Mouse (Mus musculus): Measurements from ENCODE around the gene Nagk. TPM values are rescaled to one million over a fixed set of nuclear protein-coding genes. Genes with fewer than 3 reads are reported as not detected.

Nagk gene
- polyA plus RNA-seq (2012; rRNA removed): 22.2 and 23.6 TPM in 2 replicates

DNA sequence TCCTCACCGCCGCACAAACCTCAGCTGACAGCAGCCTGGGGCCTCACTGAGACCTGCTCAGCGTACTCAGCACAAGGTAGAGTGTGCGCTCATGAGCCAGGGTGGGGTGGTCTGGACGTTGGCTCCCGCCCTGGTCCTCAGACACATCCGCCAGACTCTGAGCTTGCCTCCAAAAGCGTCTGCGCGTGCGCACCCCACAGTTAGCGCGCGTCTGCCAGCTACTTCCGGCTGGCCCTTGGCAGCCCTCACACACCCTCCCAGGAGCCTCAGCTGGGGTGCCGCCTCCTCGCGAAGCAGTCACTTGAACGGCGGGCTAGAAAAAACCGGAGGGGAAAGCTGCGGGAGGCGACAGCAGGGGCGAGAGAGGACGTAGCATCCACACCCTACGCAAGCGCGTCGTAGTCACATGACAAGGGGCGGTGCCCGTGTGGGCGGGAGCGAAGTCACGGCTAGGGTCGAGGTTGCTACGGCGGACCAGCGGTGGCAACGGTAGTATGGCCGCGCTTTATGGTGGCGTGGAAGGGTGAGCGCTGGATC is at the start of gene Nagk:
Gene Nagk (plus strand): TSS at position 223 of the 537 bp plus-strand sequence.
- Histone ChIP-seq H3K27ac (ENCODE audit: insufficient read depth, low read length) (peak within 1 kb of the TSS; percentile 85), H3K27me3 (ENCODE audit: control insufficient read depth, insufficient read depth, low read length) (no peaks in the 10 kb centered on the region), H3K4me1 (ENCODE audit: control insufficient read depth, insufficient read depth, low read length) (peaks cover 5% of the 10 kb centered on the region; the same call in 1 of the 2 replicates), H3K4me3 (replicated peaks; ENCODE audit: insufficient read depth, low read depth, low read length) (peak within 1 kb of the TSS; percentile 89)
- TF ChIP-seq CTCF (IDR thresholded peaks at IDR 0.05; ENCODE audit: borderline replicate concordance, insufficient read depth, low read depth, low read length) (no peak), POLR2A (IDR thresholded peaks at IDR 0.05; ENCODE audit: borderline replicate concordance, insufficient read depth, low read length) (peak; percentile 84)
- DNase-seq: peak; percentile 87 to 95
- under 1% methylated on average over 43 of the region's 43 CpGs for WGBS

GRCm38 (mm10) chr6:83745466-83745865 is 49.3 kb upstream of the Nagk start:
- no peak for DNase-seq
- TF ChIP-seq CTCF (IDR thresholded peaks at IDR 0.05; ENCODE audit: borderline replicate concordance, insufficient read depth, low read depth, low read length) (no peak), POLR2A (IDR thresholded peaks at IDR 0.05; ENCODE audit: borderline replicate concordance, insufficient read depth, low read length) (no peak)
- Histone ChIP-seq H3K27ac (ENCODE audit: insufficient read depth, low read length) (no peak overlapping the region), H3K4me1 (ENCODE audit: control insufficient read depth, insufficient read depth, low read length) (no peaks in the 10 kb centered on the region), H3K4me3 (replicated peaks; ENCODE audit: insufficient read depth, low read depth, low read length) (no peak overlapping the region), H3K27me3 (ENCODE audit: control insufficient read depth, insufficient read depth, low read length) (no peaks in the 10 kb centered on the region)
- 50% methylated on average over 2 of the region's 2 CpGs for WGBS

- TF ChIP-seq CTCF (IDR thresholded peaks at IDR 0.05; ENCODE audit: borderline replicate concordance, insufficient read depth, low read depth, low read length): no peak
- no peak for TF ChIP-seq POLR2A (IDR thresholded peaks at IDR 0.05; ENCODE audit: borderline replicate concordance, insufficient read depth, low read length)
- WGBS: 53% methylated on average over 3 of the region's 3 CpGs
- Histone ChIP-seq H3K27me3 (ENCODE audit: control insufficient read depth, insufficient read depth, low read length) (no peaks in the 10 kb centered on the region), H3K4me1 (ENCODE audit: control insufficient read depth, insufficient read depth, low read length) (no peaks in the 10 kb centered on the region), H3K27ac (ENCODE audit: insufficient read depth, low read length) (no peak overlapping the region), H3K4me3 (replicated peaks; ENCODE audit: insufficient read depth, low read depth, low read length) (no peak overlapping the region)
- no peak for DNase-seq
Observed at GRCm38 (mm10) chr6:83749286-83749685, 45.5 kb upstream of the Nagk start.

GRCm38 (mm10) chr6:83750171-83750684 is 44.6 kb upstream of the Nagk start:
- Histone ChIP-seq H3K27ac (ENCODE audit: insufficient read depth, low read length) (no peak overlapping the region), H3K27me3 (ENCODE audit: control insufficient read depth, insufficient read depth, low read length) (no peaks in the 10 kb centered on the region), H3K4me1 (ENCODE audit: control insufficient read depth, insufficient read depth, low read length) (no peaks in the 10 kb centered on the region), H3K4me3 (replicated peaks; ENCODE audit: insufficient read depth, low read depth, low read length) (no peak overlapping the region)
- peak; percentile 15 to 45 for DNase-seq
- 11% methylated on average over 11 of the region's 11 CpGs for WGBS
- peak; percentile 77 for TF ChIP-seq CTCF (IDR thresholded peaks at IDR 0.05; ENCODE audit: borderline replicate concordance, insufficient read depth, low read depth, low read length)
- TF ChIP-seq POLR2A (IDR thresholded peaks at IDR 0.05; ENCODE audit: borderline replicate concordance, insufficient read depth, low read length): no peak

DNA sequence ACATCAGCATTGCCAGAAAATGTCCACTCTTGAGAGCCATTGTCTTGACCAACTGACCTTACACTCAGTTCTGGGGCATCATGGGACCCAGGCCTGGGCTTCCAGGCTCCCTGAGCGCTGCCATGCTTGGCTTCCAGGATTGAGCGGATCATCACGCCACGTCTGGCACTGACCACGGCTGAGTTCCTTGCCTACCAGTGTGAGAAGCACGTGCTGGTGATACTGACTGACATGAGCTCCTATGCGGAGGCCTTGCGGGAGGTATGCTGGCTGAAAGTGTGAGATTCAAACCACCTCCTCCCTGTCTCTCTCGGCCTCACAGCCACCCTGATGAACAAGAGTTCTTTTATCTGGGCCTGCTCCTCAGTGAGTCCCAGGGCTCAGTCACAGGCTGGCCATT is 38.7 kb upstream of the Nagk start:
- 68% methylated on average over 9 of the region's 9 CpGs for WGBS
- no peaks in the 10 kb centered on the region for H3K27me3 ChIP-seq (ENCODE audit: control insufficient read depth, insufficient read depth, low read length)
- no peak overlapping the region for H3K4me3 ChIP-seq (replicated peaks; ENCODE audit: insufficient read depth, low read depth, low read length)
- DNase-seq: no peak
- no peaks in the 10 kb centered on the region for H3K4me1 ChIP-seq (ENCODE audit: control insufficient read depth, insufficient read depth, low read length)
- TF ChIP-seq CTCF (IDR thresholded peaks at IDR 0.05; ENCODE audit: borderline replicate concordance, insufficient read depth, low read depth, low read length): no peak
- TF ChIP-seq POLR2A (IDR thresholded peaks at IDR 0.05; ENCODE audit: borderline replicate concordance, insufficient read depth, low read length): no peak
- H3K27ac ChIP-seq (ENCODE audit: insufficient read depth, low read length): no peak overlapping the region

DNA sequence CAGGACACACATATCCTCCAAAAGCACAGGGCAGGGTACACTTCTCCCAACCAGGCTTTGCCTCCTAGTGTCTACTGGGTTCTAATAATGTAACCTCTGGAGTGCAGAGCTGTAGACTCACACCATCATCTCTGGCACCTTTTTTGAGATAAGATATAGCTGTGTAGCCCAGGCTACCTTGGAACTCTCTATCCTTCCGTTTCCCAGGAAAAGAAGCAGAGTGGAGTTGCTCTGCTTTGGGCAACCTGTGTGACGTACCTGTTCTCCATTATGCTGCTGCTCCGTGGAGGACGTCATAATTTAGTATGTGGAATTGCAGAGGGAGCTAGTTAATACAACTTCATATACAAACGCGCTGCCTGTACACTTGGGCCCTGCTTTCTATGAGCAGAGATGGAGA is 32.4 kb upstream of the Nagk start, which contains the start of gene Ankrd53:
Gene Ankrd53 (plus strand): TSS at position 301 of the 400 bp plus-strand sequence.
- no peak within 1 kb of the TSS for H3K4me3 ChIP-seq (replicated peaks; ENCODE audit: insufficient read depth, low read depth, low read length)
- no peak within 1 kb of the TSS for H3K27ac ChIP-seq (ENCODE audit: insufficient read depth, low read length)
- whole genome bisulfite sequencing: 63% methylated on average over 6 of the region's 6 CpGs
- no peaks in the 10 kb centered on the region for H3K4me1 ChIP-seq (ENCODE audit: control insufficient read depth, insufficient read depth, low read length)
- no peak for TF ChIP-seq CTCF (IDR thresholded peaks at IDR 0.05; ENCODE audit: borderline replicate concordance, insufficient read depth, low read depth, low read length)
- no peak for TF ChIP-seq POLR2A (IDR thresholded peaks at IDR 0.05; ENCODE audit: borderline replicate concordance, insufficient read depth, low read length)
- H3K27me3 ChIP-seq (ENCODE audit: control insufficient read depth, insufficient read depth, low read length): no peaks in the 10 kb centered on the region
- DNase-seq: no peak

DNA sequence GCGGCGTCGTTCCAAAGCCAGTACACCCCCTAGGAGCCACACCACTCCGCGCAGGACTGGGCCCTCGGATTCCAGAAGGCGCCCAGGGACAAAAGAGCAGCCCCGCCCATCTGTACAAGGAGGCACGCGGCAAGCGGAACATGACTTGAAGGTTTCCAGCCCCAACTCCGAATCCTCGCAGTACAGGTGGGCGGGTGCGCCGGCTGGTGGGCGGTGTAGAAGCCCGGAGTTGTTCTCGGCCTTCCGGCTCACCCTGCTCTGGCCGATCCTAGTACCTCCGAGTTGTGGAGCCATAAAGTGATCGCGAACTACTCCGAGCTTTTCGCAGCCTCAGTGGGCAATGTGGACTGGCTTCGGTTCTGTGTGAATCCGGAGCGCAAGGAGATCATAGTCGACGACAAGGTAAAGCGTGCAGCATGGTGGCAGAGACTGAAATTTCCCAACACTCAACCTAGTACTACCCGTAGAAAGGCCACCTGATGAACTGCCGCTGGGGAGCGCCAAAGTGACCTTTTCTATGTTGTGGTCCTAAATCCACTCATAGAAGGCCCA is 31.8 kb upstream of the Nagk start:
- no peak for DNase-seq
- no peak overlapping the region for H3K27ac ChIP-seq (ENCODE audit: insufficient read depth, low read length)
- no peaks in the 10 kb centered on the region for H3K27me3 ChIP-seq (ENCODE audit: control insufficient read depth, insufficient read depth, low read length)
- H3K4me1 ChIP-seq (ENCODE audit: control insufficient read depth, insufficient read depth, low read length): no peaks in the 10 kb centered on the region
- no peak overlapping the region for H3K4me3 ChIP-seq (replicated peaks; ENCODE audit: insufficient read depth, low read depth, low read length)
- TF ChIP-seq CTCF (IDR thresholded peaks at IDR 0.05; ENCODE audit: borderline replicate concordance, insufficient read depth, low read depth, low read length) (no peak), POLR2A (IDR thresholded peaks at IDR 0.05; ENCODE audit: borderline replicate concordance, insufficient read depth, low read length) (no peak)
- 22% methylated on average over 35 of the region's 35 CpGs for WGBS

DNA sequence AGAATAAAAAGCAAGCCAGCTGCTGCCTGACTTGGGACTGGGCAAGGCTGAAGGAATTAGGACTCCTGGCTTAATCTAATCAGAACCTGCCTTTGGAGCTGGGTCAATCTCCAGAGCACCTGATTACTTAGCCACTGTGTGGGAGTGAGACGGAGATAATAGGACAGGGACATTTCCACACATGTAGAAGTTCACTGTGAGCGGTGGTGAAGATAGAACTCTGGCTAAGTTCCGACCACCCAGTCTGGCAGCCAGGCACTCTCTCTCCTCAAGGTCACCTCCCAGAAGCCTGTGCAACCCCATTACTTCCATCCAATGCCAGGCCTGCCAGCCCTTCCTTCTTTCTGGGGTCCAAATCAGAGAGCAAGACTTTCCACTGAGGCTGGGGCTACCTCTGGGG is 27.8 kb upstream of the Nagk start:
- no peak overlapping the region for H3K4me3 ChIP-seq (replicated peaks; ENCODE audit: insufficient read depth, low read depth, low read length)
- DNase-seq: no peak
- no peaks in the 10 kb centered on the region for H3K27me3 ChIP-seq (ENCODE audit: control insufficient read depth, insufficient read depth, low read length)
- no peak for TF ChIP-seq CTCF (IDR thresholded peaks at IDR 0.05; ENCODE audit: borderline replicate concordance, insufficient read depth, low read depth, low read length)
- H3K27ac ChIP-seq (ENCODE audit: insufficient read depth, low read length): no peak overlapping the region
- H3K4me1 ChIP-seq (ENCODE audit: control insufficient read depth, insufficient read depth, low read length): no peaks in the 10 kb centered on the region
- WGBS: 87% methylated on average over 3 of the region's 3 CpGs

Data from cerebellum, adult 2 months (tissue).